Mouse (Mus musculus): Measurements from ENCODE around the gene Ophn1. TPM values are rescaled to one million over a fixed set of nuclear protein-coding genes. Genes with fewer than 3 reads are reported as not detected.

The Ophn1 gene
- polyA plus RNA-seq, 1 experiment from 2014 or later: 3.5 TPM

DNA sequence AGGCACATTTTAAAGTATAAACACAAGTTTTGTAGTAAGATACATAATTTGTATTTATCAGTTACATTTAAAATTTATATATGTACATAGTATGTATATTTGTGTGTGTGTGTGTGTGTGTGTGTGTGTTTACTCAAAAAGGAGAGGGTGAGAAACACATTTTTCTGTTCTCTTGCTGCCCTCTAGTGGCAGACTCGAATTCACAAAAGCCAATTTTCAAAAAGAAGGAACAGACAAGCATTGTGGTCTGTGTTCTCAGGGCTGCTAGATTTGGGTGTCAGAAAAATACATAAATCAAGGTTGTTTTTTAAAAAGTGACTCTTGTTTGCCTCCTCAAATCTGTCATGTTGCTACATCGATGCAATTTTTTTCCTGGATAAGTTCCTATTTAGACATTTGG lies 272.0 kb downstream of the Ophn1 start:
- no peak overlapping the region for H3K4me2 ChIP-seq
- no peak for ATAC-seq
- WGBS (ENCODE audit: insufficient replicate concordance): 2% methylated on average over 2 of the region's 2 CpGs
- no peak overlapping the region for H3K9ac ChIP-seq
- no peaks in the 10 kb centered on the region for H3K36me3 ChIP-seq
- no peak overlapping the region for H3K27ac ChIP-seq
- no peaks in the 10 kb centered on the region for H3K4me1 ChIP-seq
- H3K4me3 ChIP-seq: no peak overlapping the region
- H3K27me3 ChIP-seq (replicated peaks): no peaks in the 10 kb centered on the region
- no peaks in the 10 kb centered on the region for H3K9me3 ChIP-seq (replicated peaks)

DNA sequence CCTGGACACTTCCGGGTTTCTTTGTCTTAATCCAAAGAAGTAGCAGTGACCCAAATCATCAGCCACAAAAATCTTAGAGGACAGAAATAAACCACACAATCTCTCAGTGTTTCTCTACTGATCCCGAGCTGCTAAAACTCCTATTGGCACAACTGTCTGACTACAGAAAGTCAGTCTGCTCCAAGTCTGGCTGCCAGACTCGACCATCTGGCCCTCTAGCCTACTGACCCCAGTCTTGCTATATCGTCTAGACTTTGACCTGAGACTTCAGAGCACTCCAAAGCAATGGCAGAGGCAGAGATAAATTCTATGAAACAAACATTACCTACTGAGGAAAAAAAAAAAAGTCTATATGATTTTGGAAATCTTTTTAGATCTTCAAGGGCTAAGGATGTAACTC lies 273.4 kb downstream of the Ophn1 start:
- H3K9ac ChIP-seq: no peak overlapping the region
- ATAC-seq: no peak
- no peaks in the 10 kb centered on the region for H3K4me1 ChIP-seq
- H3K4me2 ChIP-seq: no peak overlapping the region
- no peak overlapping the region for H3K4me3 ChIP-seq
- H3K27me3 ChIP-seq (replicated peaks): no peaks in the 10 kb centered on the region
- H3K9me3 ChIP-seq (replicated peaks): no peaks in the 10 kb centered on the region
- H3K36me3 ChIP-seq: no peaks in the 10 kb centered on the region
- no peak overlapping the region for H3K27ac ChIP-seq
- WGBS (ENCODE audit: insufficient replicate concordance): 54% methylated on average over 4 of the region's 4 CpGs

DNA sequence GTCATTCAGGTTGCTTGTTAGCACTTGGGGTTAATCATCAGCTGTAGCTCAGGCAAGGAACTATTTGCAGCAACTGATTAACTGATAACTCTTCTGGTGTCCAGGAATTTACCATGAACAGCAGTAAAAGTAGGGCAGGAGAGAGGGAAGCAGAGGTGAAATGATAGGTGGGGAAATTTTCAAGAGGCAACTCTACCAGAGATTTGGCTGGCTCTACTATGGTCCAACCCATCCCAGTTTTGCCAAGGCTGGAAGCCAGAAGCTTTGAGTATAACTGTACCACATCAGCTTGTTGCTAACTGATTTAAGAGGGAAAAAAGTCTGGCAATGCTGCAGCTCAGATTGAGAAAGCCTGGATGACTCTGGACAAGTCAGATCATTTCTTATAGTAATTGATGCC lies 316.6 kb downstream of the Ophn1 start:
- H3K36me3 ChIP-seq: no peaks in the 10 kb centered on the region

GRCm38 (mm10) chrX:98546458-98546857 lies 344.4 kb downstream of the Ophn1 start:
- Histone ChIP-seq H3K4me3 (no peak overlapping the region), H3K9me3 (replicated peaks) (no peaks in the 10 kb centered on the region), H3K9ac (no peak overlapping the region), H3K27ac (no peak overlapping the region), H3K36me3 (no peaks in the 10 kb centered on the region), H3K27me3 (replicated peaks) (no peaks in the 10 kb centered on the region), H3K4me2 (no peak overlapping the region), H3K4me1 (no peaks in the 10 kb centered on the region)
- 85% methylated on average over 1 of the region's 1 CpGs for WGBS (ENCODE audit: insufficient replicate concordance)
- ATAC-seq: no peak

More for the DNA sequence above, 316.6 kb downstream of the Ophn1 start:
- Histone ChIP-seq H3K4me3 (no peak overlapping the region), H3K9ac (no peak overlapping the region), H3K27me3 (replicated peaks) (no peaks in the 10 kb centered on the region), H3K4me2 (no peak overlapping the region), H3K27ac (no peak overlapping the region), H3K4me1 (no peaks in the 10 kb centered on the region), H3K9me3 (replicated peaks) (no peaks in the 10 kb centered on the region)
- no peak for ATAC-seq

DNA sequence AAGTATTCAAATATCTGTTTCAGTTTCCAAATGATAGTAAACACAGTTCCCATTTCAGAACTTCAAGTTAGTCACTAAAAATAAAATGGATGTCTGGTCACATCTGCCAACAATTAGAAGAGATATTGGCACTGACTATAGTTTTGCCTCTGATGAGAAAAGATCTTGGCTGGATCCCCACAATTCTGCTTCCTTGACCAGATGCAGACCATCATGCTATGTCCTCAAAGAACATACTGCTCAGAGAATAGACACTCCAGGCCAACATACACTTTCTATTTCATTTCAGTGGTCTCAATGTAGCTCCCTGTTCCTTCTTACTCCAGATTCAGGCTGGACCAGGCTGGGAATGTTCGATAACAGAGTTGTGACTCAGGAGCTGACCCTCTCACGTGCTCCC lies 375.5 kb downstream of the Ophn1 start:
- no peak overlapping the region for H3K4me3 ChIP-seq
- 37% methylated on average over 2 of the region's 2 CpGs for WGBS (ENCODE audit: insufficient replicate concordance)

DNA sequence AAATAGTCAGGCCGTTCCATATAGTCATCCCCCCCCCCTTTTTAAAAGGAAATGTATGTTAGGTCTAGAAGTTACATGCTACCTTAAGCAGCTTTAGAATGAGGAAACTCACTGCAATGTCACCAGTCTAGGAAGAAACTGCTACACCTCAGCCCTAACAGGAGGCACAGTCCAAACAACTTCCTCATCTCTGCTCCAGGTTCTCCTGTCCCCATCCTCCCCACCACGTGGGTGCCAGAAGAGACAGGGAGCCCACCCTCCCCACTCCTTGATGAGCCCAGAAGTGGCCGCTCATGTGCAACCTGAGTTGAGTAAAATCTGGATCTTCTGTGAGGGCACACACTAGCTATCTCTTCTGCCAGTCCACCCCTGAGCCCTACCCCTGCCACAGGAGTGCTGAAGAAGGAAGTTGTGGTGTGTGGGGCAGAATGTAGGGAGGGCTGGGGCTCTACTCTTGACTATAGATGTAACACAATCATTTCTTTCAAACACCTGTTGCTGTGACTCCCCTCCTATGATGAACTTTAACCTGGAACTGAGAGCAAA lies 376.4 kb downstream of the Ophn1 start:
- Histone ChIP-seq H3K4me1 (no peaks in the 10 kb centered on the region), H3K4me2 (no peak overlapping the region), H3K9me3 (replicated peaks) (no peaks in the 10 kb centered on the region), H3K27me3 (replicated peaks) (no peaks in the 10 kb centered on the region), H3K36me3 (no peaks in the 10 kb centered on the region), H3K4me3 (no peak overlapping the region), H3K9ac (no peak overlapping the region), H3K27ac (no peak overlapping the region)
- no peak for ATAC-seq
- WGBS (ENCODE audit: insufficient replicate concordance): 37% methylated on average over 3 of the region's 3 CpGs

More for the DNA sequence above, 375.5 kb downstream of the Ophn1 start:
- no peak overlapping the region for H3K4me2 ChIP-seq
- no peak overlapping the region for H3K27ac ChIP-seq
- no peaks in the 10 kb centered on the region for H3K36me3 ChIP-seq
- H3K4me1 ChIP-seq: no peaks in the 10 kb centered on the region
- no peaks in the 10 kb centered on the region for H3K9me3 ChIP-seq (replicated peaks)
- H3K27me3 ChIP-seq (replicated peaks): no peaks in the 10 kb centered on the region
- H3K9ac ChIP-seq: no peak overlapping the region
- ATAC-seq: no peak

Small RNA genes within 50 kb of the gene (microRNA-seq; reads per million reads assigned to microRNA genes)
- gene Gm27554: not detected

Other genes with a start within 250 kb of the Ophn1 start
- gene Yipf6, start 45.3 kb upstream of the Ophn1 start, polyA plus RNA-seq (2016; fragmentation: Nextera tagmentation; extraction: Ambion mirVana): 15.1 and 15.5 TPM in 2 replicates
- 5.2 and 6.1 TPM in 2 replicates for gene Stard8, start 112.2 kb upstream of the Ophn1 start, polyA plus RNA-seq (2016; fragmentation: Nextera tagmentation; extraction: Ambion mirVana)
- gene Efnb1, start 245.1 kb upstream of the Ophn1 start, polyA plus RNA-seq (2016; fragmentation: Nextera tagmentation; extraction: Ambion mirVana): 9.7 and 10.4 TPM in 2 replicates

Data from liver, embryonic 12.5 days (tissue).